Mouse (Mus musculus): Measurements from ENCODE around the gene Ddo. TPM values are rescaled to one million over a fixed set of nuclear protein-coding genes. Genes with fewer than 3 reads are reported as not detected.

The Ddo gene
- total RNA-seq (2021): 10 to 100 TPM; 27.7 to 36.2 TPM
- long read RNA-seq, experiment 1, transcript Ddo-201 (5 exons, 3,000 nt): major isoform, 26 of 49 reads
- long read RNA-seq, experiment 1, partial matches to known transcripts: 0 of 49 reads
- long read RNA-seq, experiment 1, other reads (novel, unspliced or antisense): 20 of 49 reads
- long read RNA-seq, experiment 2, transcript Ddo-201 (5 exons, 3,000 nt): major isoform, 7 of 13 reads
- long read RNA-seq, experiment 2, partial matches to known transcripts: 6 of 13 reads
- long read RNA-seq, experiment 2, other reads (novel, unspliced or antisense): 0 of 13 reads

DNA sequence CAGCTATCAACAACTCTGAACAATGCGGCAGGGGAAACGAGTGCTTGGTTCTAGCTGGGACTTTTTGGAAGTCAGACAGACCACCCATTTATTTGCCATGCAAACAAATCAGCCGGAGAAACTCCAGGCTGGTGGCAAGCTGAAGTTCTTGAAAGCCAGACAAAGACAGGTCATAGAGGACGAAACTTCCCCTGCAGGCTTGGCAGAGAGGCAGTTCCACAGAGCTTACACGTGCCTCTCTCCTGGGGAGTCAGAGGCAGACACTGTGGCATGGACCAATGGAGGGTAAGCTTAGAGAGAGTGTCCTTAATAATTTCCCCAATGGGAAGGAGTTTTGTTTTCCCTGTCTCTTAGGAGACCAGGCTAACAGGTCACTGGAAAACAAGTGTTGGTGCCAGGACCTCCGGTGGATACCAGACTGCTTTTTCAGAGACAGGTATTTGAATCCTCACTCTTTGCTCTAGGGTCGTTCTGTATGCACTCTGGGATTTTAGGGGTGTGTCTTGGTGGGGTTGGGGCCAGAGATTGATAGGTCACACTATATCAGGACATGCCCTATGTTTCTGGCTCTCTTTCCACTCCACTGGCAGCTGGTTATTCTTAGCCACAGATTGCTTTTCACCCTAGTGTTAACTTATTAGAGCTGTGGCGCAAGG, at the start of gene Ddo:
Gene Ddo, plus strand, starts transcription at position 356 of the 656 bp plus-strand sequence.
- DNase-seq: peak; percentile 79 to 89

DNA sequence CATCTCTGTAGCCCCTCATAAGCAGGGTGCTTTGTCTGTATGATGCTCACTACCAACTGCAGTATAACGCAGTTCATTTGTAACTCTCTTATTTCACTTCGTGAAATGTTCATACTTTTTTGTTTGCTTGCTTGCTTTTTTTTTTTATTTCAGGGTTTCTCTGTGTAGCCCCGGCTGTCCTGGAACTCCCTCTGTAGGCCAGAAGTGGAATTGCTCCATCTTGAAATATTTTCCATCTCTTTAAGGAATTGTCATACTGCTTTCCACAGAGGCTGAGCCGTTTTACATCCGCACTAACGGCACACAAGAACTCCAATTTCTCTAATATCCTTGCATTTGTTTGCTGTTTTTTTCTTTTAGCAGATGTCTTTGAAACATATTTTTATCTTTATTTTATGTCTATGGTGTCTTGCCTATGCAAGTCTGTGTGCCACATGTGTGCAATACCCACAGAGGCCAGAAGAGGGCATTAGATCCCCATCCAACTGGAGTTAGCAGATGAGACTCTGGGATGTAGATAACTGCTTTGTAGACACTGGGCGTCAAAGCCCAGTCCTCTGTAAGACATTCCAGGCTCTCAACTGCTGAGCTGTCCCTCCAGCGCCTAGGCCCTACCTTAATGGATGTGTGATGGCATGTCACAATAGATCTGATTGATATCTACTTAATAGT, 46.1 kb upstream of the Ddo start:
- DNase-seq: peak in 1 of 2 experiments; percentile 5

DNA sequence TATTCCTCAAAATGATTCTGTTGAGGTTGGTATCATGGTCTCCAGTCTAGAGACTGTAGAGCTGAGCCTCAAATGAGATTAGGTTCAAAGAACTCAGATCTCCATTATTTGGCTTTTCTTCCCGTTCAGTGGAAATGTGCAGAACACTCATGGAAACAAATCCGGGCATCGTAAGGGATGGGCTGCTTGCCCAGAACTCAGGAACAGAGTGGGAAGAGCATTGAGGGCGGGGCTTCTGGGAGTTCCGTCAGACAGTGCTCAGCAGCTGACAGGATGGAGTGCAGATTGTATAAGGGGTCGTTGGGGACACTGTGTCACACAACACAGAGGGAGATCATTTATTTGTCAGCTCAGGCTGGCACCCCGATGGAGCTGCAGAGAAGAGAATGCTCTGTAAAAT, 37.6 kb upstream of the Ddo start:
- DNase-seq: no peak

DNA sequence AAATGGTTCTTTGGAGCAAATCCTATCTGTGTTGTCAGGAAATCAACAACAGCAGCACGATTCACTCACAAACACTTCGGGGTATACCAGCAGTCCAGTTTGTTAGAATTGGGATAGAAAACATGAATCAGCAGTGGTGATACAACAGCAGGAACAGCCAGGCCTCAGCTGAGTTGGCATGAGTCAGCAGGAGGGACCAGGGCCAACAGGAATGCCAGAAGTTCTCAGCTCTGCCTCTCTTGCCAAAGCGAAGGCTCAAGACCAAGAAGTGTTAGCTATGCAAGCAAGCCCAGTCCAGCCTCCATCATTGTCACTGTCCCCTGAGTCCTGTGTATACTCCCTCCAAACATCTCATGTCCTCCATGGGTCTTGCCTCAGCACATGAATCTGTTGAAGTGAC, 32.6 kb upstream of the Ddo start:
- peak; percentile 28 to 33 for DNase-seq

- no peak for DNase-seq
Observed at GRCm38 (mm10) chr10:40604706-40605394, 25.0 kb upstream of the Ddo start.

GRCm38 (mm10) chr10:40617973-40618372, 11.8 kb upstream of the Ddo start:
- DNase-seq: no peak

- no peak for DNase-seq
Observed at GRCm38 (mm10) chr10:40619760-40620159, 10.1 kb upstream of the Ddo start.

DNA sequence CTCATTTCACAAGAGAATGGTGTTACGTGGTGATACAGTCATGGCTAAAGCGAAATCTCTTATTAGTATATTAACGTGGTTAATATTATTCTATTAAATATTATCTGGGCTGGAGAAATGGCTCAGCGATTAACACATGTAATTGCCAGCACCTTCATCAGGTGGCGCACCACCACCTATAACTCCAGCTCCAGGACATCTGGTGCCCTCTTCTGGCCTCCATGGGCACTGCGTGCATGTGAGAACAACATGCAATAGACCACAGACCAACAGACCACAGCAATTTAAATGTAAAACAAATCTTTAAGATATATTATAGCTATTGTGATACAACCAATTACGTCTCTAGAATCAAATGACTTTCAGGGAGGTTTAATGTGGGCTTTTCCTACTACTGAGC, 671 bp upstream of the Ddo start:
- DNase-seq: peak; percentile 30 to 47

DNA sequence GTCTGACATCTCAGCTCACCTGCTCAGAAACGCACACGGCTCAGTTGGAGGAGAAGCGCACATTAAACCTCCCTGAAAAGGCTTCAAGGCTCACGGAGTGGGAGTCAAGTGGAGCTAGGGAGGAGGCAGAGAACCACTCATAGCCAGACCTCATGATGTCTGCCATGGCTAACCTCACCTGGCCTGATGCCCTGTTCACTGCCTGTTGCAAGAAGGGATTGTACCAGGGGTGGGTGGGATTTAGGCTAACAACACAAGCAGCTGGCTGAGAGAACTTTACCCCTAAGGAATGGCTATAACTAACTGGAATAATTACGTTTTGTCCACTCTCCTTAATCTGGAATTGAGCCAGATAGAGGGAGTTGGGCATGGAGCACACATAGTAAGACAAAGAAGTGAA, 646 bp downstream of the Ddo start:
- DNase-seq: peak; percentile 56 to 61

- peak; percentile 36 to 53 for DNase-seq
Observed at GRCm38 (mm10) chr10:40630961-40631360, 1.1 kb downstream of the Ddo start.

DNA sequence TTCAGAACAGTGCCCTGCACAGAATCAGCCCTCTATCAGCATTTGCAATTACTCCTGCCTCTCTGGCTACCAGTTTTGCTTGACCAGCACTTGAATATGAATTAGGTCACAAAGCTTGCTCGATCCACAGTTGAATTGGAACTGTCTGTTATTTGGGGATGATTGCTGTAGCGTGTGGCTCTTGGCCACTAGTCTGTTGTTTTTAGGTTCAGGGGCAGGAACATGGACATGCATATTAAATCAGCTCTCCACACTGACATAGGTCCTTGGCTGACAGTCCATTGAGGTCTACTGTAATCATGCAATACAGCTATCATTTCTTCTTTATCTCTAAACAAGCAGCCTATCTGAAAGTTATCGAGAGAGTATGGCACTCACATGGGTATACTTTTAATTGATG, 2.3 kb downstream of the Ddo start:
- DNase-seq: no peak

DNA sequence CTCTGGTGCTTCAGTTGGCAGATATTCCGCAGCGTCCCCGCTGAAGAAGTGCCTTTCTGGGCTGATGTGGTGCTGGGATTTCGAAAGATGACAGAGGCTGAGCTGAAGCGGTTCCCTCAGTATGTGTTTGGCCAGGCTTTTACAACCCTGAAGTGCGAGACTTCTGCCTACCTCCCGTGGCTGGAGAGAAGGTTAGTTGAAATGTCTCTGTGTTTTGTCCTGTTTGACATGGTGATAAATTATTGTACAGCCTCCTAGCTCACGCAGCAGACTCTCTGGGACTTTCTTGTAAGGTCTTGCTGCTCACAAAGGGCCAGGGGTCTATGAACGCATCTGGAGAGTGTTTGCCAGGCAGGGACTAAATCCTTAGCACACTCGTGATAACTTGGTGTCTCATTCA, 7.5 kb downstream of the Ddo start:
- DNase-seq: no peak

- DNase-seq: peak; percentile 36
Observed at GRCm38 (mm10) chr10:40638276-40638675, 8.5 kb downstream of the Ddo start.

- no peak for DNase-seq
Observed at GRCm38 (mm10) chr10:40638823-40639819, 9.3 kb downstream of the Ddo start.

- DNase-seq: no peak
Observed at GRCm38 (mm10) chr10:40640406-40640805, 10.6 kb downstream of the Ddo start.

DNA sequence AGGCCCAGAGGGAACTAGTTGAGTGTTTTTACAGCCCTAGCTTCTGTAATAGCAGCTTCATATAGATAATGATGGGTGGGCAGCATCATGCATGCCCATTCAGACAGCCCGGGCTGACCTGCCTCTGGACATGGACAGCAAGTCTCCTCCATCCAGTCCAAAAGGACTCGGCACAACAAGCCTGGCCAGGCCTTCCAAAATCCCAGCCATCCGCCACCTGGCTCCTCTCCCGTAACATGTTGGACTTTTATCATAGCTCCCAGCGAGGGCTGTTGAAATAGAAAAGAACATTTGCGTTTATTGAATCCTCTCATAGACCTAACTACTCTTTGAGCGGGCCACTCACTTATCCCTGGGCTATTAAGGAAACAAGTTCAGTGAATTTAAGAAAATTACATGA, 12.1 kb downstream of the Ddo start:
- DNase-seq: peak; percentile 55 to 59

- no peak for DNase-seq
Observed at GRCm38 (mm10) chr10:40643126-40643525, 13.3 kb downstream of the Ddo start.

GRCm38 (mm10) chr10:40644456-40644855, 14.6 kb downstream of the Ddo start:
- no peak for DNase-seq

GRCm38 (mm10) chr10:40645346-40645745, 15.5 kb downstream of the Ddo start:
- no peak for DNase-seq

- no peak for DNase-seq
Observed at GRCm38 (mm10) chr10:40648776-40649175, 19.0 kb downstream of the Ddo start.

- DNase-seq: peak in 1 of 2 experiments; percentile 22
Observed at GRCm38 (mm10) chr10:40649634-40650033, 19.8 kb downstream of the Ddo start.

Data from heart, adult 18-20 months (tissue).